Mouse (Mus musculus): Measurements from ENCODE around the gene Cldn7. TPM values are rescaled to one million over a fixed set of nuclear protein-coding genes. Genes with fewer than 3 reads are reported as not detected.
A peak's percentile ranks its signal among the peaks of the same experiment; 100 is the strongest.

Cldn7 gene
- polyA plus RNA-seq, 1 experiment: not detected

DNA sequence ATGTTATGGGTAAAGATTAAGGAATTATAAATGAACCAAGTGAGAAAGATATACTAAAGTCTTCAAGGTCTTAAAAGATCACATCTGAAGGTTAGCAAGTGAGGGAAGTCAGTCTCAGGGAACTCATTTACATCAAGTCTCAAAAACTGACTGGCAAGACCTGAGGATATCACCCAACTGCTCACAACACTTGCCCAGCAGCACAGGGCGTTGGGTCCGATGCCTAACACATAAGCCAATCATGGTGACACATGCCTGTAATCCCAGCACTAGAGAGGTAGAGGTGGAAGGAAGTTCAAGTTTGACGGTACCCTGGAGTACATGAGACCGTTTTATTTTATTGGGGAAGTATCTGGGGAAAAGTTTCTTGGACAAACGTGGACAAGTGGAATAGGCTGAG, 46.5 kb upstream of the Cldn7 start:
- no peak for TF ChIP-seq CEBPB (IDR thresholded peaks at IDR 0.05; ENCODE audit: insufficient read depth, poor library complexity, severe bottlenecking)
- no peak for TF ChIP-seq MAX (IDR thresholded peaks at IDR 0.05; ENCODE audit: low read depth)
- no peak for TF ChIP-seq USF1 (IDR thresholded peaks at IDR 0.05; ENCODE audit: low read depth)
- no peak for TF ChIP-seq MYOG (IDR thresholded peaks at IDR 0.05; ENCODE audit: control insufficient read depth in 1 of 3, insufficient read depth in 1 of 3, insufficient read length in 2 of 3, low read depth in 2 of 3)
- peak; percentile 52 for TF ChIP-seq POLR2AphosphoS2 (IDR thresholded peaks at IDR 0.05; ENCODE audit: insufficient read length, low read depth)
- TF ChIP-seq POLR2A (IDR thresholded peaks at IDR 0.05; ENCODE audit: insufficient read length, low read depth): no peak
- no peak for TF ChIP-seq REST (IDR thresholded peaks at IDR 0.05; ENCODE audit: insufficient read depth, insufficient read length)
- peaks cover 39% of the 10 kb centered on the region for H3K36me3 ChIP-seq (ENCODE audit: control insufficient read depth, insufficient read depth)

DNA sequence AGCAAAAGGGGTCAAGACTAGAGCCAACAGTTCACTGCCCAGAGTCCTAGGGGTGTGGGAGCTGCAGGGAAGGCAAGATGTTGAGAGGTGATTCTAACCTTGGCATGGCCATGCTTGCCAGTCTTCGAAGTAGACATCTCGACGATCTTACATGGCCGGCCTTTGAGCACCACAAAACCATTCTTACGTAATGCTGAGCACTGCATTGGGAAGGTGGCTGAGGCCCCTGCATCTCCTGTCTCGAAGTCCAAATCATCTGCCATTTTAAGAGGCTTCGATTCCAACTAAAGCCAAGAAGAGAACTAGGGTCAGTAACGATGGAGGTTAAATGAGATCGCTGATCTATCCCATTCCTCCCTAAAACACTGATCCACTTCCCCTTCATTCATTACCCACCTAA, 45.5 kb upstream of the Cldn7 start:
- peak overlapping the region; percentile 87 for H3K4me2 ChIP-seq (ENCODE audit: low read depth)
- TF ChIP-seq SRF (IDR thresholded peaks at IDR 0.05; ENCODE audit: control insufficient read depth, insufficient read length, low read depth): no peak
- TF ChIP-seq CEBPB (IDR thresholded peaks at IDR 0.05; ENCODE audit: insufficient read depth, poor library complexity, severe bottlenecking): 0 out of 2 replicates have a peak, but pooled peaks have one; percentile 6
- TF ChIP-seq MYOG (IDR thresholded peaks at IDR 0.05; ENCODE audit: control insufficient read depth in 1 of 3, insufficient read depth in 1 of 3, insufficient read length in 2 of 3, low read depth in 2 of 3): no peak
- H3ac ChIP-seq (ENCODE audit: control insufficient read depth, insufficient read length): no peak overlapping the region
- no peaks in the 10 kb centered on the region for H3K27me3 ChIP-seq (ENCODE audit: control insufficient read depth, insufficient read depth, insufficient read length)
- peaks cover 39% of the 10 kb centered on the region for H3K36me3 ChIP-seq (ENCODE audit: control insufficient read depth, insufficient read depth)
- H3K79me2 ChIP-seq (ENCODE audit: control insufficient read depth, insufficient read depth): peaks cover 58% of the 10 kb centered on the region
- H3K4me3 ChIP-seq: peak overlapping the region; percentile 77

More for the DNA sequence above, 46.5 kb upstream of the Cldn7 start:
- peak overlapping the region; percentile 87 for H3K4me2 ChIP-seq (ENCODE audit: low read depth)
- H3ac ChIP-seq (ENCODE audit: control insufficient read depth, insufficient read length): no peak overlapping the region
- H3K79me2 ChIP-seq (ENCODE audit: control insufficient read depth, insufficient read depth): peaks cover 58% of the 10 kb centered on the region
- no peaks in the 10 kb centered on the region for H3K27me3 ChIP-seq (ENCODE audit: control insufficient read depth, insufficient read depth, insufficient read length)
- no peak overlapping the region for H3K4me3 ChIP-seq

DNA sequence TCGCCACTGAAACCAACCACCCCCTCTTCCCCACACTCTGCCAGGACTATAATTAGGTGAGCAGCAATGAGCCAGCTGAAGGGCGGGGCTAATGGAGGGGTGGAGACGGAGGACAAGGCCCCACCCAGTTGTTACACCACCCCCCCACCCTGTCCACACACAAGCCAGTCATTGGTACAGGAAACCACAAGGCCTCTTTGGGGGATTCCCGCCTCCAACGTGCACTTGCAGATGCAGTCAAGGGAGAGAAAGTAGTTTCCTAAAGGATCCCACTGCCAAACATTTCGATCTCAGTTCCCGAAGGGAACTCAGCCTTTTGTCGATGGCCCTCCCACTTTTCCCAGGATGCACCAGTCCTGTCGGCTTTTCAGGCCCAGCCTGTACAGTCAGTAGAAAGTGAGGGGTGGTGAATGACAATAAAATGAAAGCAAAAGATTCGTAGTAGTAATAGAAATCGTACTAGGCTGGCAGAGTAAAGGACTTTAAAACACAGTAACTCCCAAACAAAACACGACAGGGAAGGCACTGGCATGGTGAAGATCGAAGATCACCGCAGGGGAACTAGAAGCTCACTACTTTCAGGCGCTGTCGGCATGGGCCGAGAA, 44.8 kb upstream of the Cldn7 start:
- H3K36me3 ChIP-seq (ENCODE audit: control insufficient read depth, insufficient read depth): peaks cover 39% of the 10 kb centered on the region
- peak; percentile 76 for TF ChIP-seq POLR2AphosphoS2 (IDR thresholded peaks at IDR 0.05; ENCODE audit: insufficient read length, low read depth)
- TF ChIP-seq E2F4 (IDR thresholded peaks at IDR 0.05; ENCODE audit: insufficient read depth): no peak
- peak overlapping the region; percentile 87 for H3K4me2 ChIP-seq (ENCODE audit: low read depth)

DNA sequence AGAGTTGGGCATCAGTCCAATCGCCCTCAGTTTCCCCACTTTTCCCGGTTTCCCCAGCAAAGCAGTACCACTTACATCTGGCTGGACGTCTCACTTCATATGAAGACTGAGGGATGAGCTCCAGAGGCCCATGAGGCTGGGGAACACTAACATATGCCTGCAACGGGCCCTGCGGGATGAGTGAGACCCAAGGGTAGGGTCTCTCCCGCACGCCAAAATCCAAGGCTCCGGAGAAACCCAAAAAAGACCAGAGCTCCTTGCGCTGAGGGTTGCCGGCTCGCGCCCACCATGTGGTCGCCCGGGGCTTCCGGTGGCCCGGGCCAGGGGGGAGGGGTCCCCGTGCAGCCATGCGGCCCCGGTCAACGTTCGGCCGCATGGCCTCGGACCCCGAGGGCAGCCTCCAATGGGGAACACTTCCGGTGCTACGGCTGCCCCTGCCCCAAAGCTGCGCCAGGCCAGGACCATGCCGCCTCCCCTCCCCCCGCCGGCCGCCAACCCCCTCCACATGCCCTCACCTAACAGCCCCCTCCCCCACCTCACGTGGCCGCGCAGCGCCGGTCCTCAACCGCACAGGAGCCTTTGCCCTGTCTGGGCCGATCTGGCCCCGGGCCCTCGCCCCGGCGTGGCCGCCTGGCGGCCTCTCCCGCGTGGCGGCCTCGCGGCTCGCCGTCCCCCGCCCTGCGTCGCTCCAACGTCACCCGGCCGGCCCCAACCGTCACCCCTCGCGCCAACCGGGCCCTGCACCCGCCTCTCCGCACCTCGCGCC, 44.1 kb upstream of the Cldn7 start:
- Histone ChIP-seq H3K27me3 (ENCODE audit: control insufficient read depth, insufficient read depth, insufficient read length) (no peaks in the 10 kb centered on the region), H3K36me3 (ENCODE audit: control insufficient read depth, insufficient read depth) (peaks cover 37% of the 10 kb centered on the region), H3K4me3 (peak overlapping the region; percentile 77), H3ac (ENCODE audit: control insufficient read depth, insufficient read length) (peak overlapping the region; percentile 87), H3K4me2 (ENCODE audit: low read depth) (peak overlapping the region; percentile 87), H3K79me2 (ENCODE audit: control insufficient read depth, insufficient read depth) (peaks cover 48% of the 10 kb centered on the region)
- TF ChIP-seq MAX (IDR thresholded peaks at IDR 0.05; ENCODE audit: low read depth): no peak
- peak; percentile 52 for TF ChIP-seq POLR2AphosphoS2 (IDR thresholded peaks at IDR 0.05; ENCODE audit: insufficient read length, low read depth)

More for the DNA sequence above, 44.8 kb upstream of the Cldn7 start:
- Histone ChIP-seq H3K27me3 (ENCODE audit: control insufficient read depth, insufficient read depth, insufficient read length) (no peaks in the 10 kb centered on the region), H3K4me3 (peak overlapping the region; percentile 77), H3ac (ENCODE audit: control insufficient read depth, insufficient read length) (peak overlapping the region; percentile 87), H3K79me2 (ENCODE audit: control insufficient read depth, insufficient read depth) (peaks cover 53% of the 10 kb centered on the region)

DNA sequence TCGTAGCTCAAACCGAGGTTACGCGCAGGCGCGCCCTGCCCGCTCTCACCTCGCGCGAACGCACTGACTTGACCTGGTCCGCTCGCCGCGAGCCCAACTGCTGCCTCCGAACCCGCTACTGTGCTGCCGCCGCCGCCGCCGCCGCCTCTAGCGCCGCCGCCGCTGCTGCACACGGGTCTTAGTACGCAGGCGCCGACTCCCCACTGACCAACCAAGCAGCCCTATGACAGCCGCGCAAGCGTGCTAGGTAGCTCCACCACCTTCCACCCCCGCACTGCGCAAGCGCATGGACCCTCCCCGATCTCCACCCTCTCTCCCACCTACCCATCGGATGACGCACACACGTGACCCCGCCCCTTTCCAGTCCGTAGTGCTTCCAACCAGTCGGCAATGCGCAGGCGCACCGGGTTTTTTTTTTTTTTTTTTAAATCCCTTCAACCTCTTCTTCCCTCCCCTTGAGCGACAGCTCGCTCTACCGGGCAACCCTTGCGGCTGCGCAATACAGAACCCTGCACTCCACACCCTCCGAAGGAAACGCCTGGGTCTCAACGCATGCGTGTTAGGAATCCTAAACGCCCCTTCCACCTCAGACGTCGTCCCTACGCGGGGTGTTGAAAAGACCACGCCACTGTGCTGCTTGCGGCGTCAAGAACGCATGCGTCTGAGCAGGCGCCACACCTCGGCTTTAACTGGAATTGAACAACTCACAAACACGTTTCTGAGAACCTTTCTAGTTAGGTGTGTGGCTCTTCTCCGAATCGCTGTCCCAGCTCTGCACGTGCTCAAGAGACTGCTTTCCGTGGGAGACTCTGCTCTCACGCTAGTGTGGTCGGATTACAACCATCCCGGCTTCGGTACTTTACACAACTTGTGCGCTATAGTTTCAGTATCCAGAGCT, 43.2 kb upstream of the Cldn7 start, which contains the start of gene Eif5a:
Gene Eif5a (minus strand): TSS at position 845 of the 898 bp plus-strand sequence.
- TF ChIP-seq POLR2AphosphoS2 (IDR thresholded peaks at IDR 0.05; ENCODE audit: insufficient read length, low read depth): peak; percentile 96
- peak; percentile 27 for TF ChIP-seq REST (IDR thresholded peaks at IDR 0.05; ENCODE audit: insufficient read depth, insufficient read length)
- TF ChIP-seq TCF3 (IDR thresholded peaks at IDR 0.05; ENCODE audit: insufficient read length, low read depth): no peak
- peak; percentile 92 for TF ChIP-seq USF1 (IDR thresholded peaks at IDR 0.05; ENCODE audit: low read depth)
- no peak for TF ChIP-seq E2F4 (IDR thresholded peaks at IDR 0.05; ENCODE audit: insufficient read depth)
- TF ChIP-seq MYOG (IDR thresholded peaks at IDR 0.05; ENCODE audit: control insufficient read depth in 1 of 3, insufficient read depth in 1 of 3, insufficient read length in 2 of 3, low read depth in 2 of 3): no peak
- TF ChIP-seq POLR2A (IDR thresholded peaks at IDR 0.05; ENCODE audit: insufficient read length, low read depth): peak; percentile 95
- TF ChIP-seq MAX (IDR thresholded peaks at IDR 0.05; ENCODE audit: low read depth): peak; percentile 90
- TF ChIP-seq MYOD1 (IDR thresholded peaks at IDR 0.05; ENCODE audit: control insufficient read depth in 1 of 3, insufficient read length in 2 of 3, low read depth in 2 of 3): peak in 1 of 3 experiments; percentile 4
- TF ChIP-seq TCF12 (IDR thresholded peaks at IDR 0.05; ENCODE audit: insufficient read depth, poor library complexity, severe bottlenecking): no peak
- TF ChIP-seq SRF (IDR thresholded peaks at IDR 0.05; ENCODE audit: control insufficient read depth, insufficient read length, low read depth): no peak
- TF ChIP-seq CEBPB (IDR thresholded peaks at IDR 0.05; ENCODE audit: insufficient read depth, poor library complexity, severe bottlenecking): no peak
- Histone ChIP-seq H3K4me2 (ENCODE audit: low read depth) (peak within 1 kb of the TSS; percentile 86), H3K79me2 (ENCODE audit: control insufficient read depth, insufficient read depth) (peaks cover 42% of the 10 kb centered on the region), H3K27me3 (ENCODE audit: control insufficient read depth, insufficient read depth, insufficient read length) (no peaks in the 10 kb centered on the region), H3K36me3 (ENCODE audit: control insufficient read depth, insufficient read depth) (peaks cover 28% of the 10 kb centered on the region), H3ac (ENCODE audit: control insufficient read depth, insufficient read length) (peak within 1 kb of the TSS; percentile 87), H3K4me3 (peak within 1 kb of the TSS; percentile 77)
